Mouse (Mus musculus): ENCODE data around the gene Prkce. TPM values are rescaled to one million over a fixed set of nuclear protein-coding genes. Genes with fewer than 3 reads are reported as not detected.

The Prkce gene
- polyA plus RNA-seq, 1 experiment from 2014 or later, result 48.0 TPM

DNA sequence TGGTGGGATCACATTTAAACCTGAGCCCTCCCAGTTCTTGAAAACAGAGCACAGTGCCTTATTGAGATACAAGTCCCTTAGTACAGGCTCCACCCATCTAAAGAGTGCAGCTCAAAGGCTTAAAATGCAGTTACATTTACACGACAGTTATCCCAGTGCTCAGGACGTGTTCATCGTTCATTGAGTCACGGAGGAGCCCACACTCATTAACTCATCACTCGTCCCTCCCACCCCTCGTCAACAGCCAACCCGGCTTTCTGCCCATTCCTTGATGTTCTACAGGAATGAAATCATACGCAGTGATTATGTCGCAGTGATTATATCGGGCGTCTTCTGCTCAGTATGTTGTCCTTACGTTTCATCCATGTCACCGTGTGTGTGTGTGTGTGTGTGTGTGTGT is 102.9 kb downstream of the Prkce start:
- Histone ChIP-seq H3K4me1 (peaks cover 34% of the 10 kb centered on the region), H3K27ac (replicated peaks) (no peak overlapping the region), H3K27me3 (replicated peaks) (no peaks in the 10 kb centered on the region), H3K4me2 (no peak overlapping the region), H3K9ac (replicated peaks) (no peak overlapping the region), H3K36me3 (no peaks in the 10 kb centered on the region), H3K9me3 (replicated peaks) (no peaks in the 10 kb centered on the region), H3K4me3 (replicated peaks) (no peak overlapping the region)
- WGBS, result 79% methylated on average over 13 of the region's 13 CpGs
- ATAC-seq (ENCODE audit: low FRiP score), result no peak

DNA sequence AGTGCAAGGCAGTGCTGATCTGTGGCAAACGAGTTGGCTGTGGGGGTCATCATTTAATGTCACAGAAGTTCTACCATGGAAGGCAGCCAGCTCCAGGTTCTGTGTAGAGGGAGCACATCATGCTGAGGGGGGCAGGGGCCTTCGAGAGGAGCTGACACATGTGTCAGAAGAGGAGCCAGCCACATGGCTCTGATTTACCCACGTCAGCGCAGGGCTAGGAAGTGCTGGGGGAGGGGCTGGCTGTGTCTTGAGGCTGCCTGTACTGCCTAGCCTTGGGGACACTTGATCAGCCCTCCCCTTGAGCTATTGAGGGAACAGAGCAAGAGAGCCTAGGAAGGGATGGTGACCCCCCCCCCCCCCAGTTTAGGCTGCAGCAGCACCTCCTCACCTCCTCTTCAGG is 103.7 kb downstream of the Prkce start:
- Histone ChIP-seq H3K4me2 (no peak overlapping the region), H3K36me3 (no peaks in the 10 kb centered on the region), H3K27me3 (replicated peaks) (no peaks in the 10 kb centered on the region), H3K4me3 (replicated peaks) (no peak overlapping the region), H3K4me1 (peaks cover 28% of the 10 kb centered on the region), H3K27ac (replicated peaks) (no peak overlapping the region), H3K9ac (replicated peaks) (no peak overlapping the region), H3K9me3 (replicated peaks) (no peaks in the 10 kb centered on the region)
- ATAC-seq (ENCODE audit: low FRiP score), result peak; percentile 42; the same call in 1 of the 2 replicates
- 22% methylated on average over 4 of the region's 4 CpGs for WGBS

DNA sequence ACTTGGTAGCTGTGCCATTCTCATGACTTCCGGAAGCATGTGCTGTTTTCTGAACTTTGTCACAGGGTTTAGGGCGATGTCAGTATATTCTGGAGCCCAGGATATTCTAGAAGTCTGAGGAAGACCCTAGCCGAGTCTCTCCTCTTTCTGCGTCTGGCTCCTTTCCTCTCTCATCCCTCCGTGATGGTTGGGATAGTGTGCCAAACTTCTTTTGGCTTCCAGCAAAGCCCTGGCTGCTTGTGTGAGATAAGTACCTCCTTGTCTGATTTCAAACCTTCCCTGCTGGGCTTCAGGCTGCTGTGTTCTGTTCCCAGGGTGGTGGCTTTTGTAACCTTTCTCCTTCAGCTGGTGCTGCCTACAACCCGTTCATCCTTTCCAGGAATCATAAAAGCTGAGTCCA is 105.4 kb downstream of the Prkce start:
- Histone ChIP-seq H3K4me3 (replicated peaks) (no peak overlapping the region), H3K4me1 (peaks cover 24% of the 10 kb centered on the region), H3K36me3 (no peaks in the 10 kb centered on the region), H3K4me2 (no peak overlapping the region), H3K27ac (replicated peaks) (no peak overlapping the region), H3K27me3 (replicated peaks) (no peaks in the 10 kb centered on the region), H3K9ac (replicated peaks) (no peak overlapping the region), H3K9me3 (replicated peaks) (no peaks in the 10 kb centered on the region)
- 70% methylated on average over 6 of the region's 6 CpGs for WGBS
- ATAC-seq (ENCODE audit: low FRiP score), result no peak

DNA sequence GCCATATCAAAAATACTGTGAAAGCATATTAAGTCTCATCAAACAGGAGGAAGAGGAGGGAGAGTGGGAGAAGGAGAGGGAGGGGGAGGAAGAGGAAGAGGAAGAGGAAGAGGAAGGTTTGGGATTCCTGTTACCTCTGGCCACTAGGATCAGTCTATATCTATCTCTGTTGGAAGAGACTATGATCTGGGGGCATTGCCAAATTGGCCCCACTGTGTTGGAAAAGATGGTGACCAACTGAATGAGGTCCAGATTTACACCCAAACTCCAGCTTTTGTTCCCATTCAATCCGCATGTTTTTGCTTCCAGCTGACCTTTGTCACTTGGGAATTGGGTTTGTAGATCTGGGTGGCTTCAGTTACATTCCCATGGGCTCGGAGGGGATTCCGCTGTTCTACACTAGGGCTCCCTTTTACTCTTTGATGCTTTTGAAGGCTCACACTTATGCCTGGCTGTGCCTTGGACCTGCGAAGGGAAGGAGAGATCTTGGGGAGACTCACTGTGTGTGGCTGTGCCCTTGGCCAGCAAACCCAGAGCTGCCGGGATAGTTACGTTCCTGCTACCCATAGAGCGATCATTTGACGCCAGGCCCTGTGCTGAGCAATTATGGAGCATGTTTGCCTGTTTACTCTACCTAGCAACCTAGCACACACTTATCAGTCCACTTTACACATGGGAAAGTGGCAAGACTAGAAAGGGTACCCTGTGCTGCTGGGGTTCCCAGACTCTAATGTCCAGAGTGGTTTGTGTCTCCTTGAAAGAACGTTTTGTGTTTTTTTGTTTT is 106.2 kb downstream of the Prkce start:
- H3K9ac ChIP-seq (replicated peaks), result no peak overlapping the region
- no peaks in the 10 kb centered on the region for H3K36me3 ChIP-seq
- no peaks in the 10 kb centered on the region for H3K9me3 ChIP-seq (replicated peaks)
- H3K27ac ChIP-seq (replicated peaks), result no peak overlapping the region
- no peak overlapping the region for H3K4me2 ChIP-seq
- H3K4me3 ChIP-seq (replicated peaks), result no peak overlapping the region
- no peaks in the 10 kb centered on the region for H3K27me3 ChIP-seq (replicated peaks)
- ATAC-seq (ENCODE audit: low FRiP score), result no peak
- WGBS, result 81% methylated on average over 9 of the region's 9 CpGs
- H3K4me1 ChIP-seq, result peaks cover 29% of the 10 kb centered on the region

DNA sequence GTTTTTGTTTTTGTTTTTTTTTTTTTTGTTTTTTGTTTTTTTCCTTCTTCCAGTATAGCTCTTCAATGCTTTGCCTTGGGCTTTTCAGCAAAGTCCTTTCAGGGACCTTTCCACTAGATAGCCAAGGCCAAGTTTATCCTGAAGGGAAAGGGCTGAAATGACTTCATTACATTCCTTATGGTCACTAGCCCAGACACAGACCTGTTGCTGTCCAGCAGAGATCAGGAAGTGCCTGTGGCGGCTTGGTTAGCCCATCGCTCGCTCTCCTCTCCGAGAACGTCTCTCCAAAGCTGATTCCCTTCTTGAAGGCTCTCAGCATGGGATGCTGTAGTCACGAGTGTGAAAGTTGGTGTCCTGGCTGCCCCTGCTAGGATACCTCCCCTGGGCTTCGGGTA is 106.8 kb downstream of the Prkce start:
- H3K4me1 ChIP-seq, result peaks cover 34% of the 10 kb centered on the region
- WGBS, result 77% methylated on average over 7 of the region's 7 CpGs
- no peaks in the 10 kb centered on the region for H3K36me3 ChIP-seq
- no peak overlapping the region for H3K4me2 ChIP-seq
- H3K4me3 ChIP-seq (replicated peaks), result no peak overlapping the region
- H3K9ac ChIP-seq (replicated peaks), result no peak overlapping the region
- ATAC-seq (ENCODE audit: low FRiP score), result no peak
- no peaks in the 10 kb centered on the region for H3K27me3 ChIP-seq (replicated peaks)
- H3K9me3 ChIP-seq (replicated peaks), result no peaks in the 10 kb centered on the region
- H3K27ac ChIP-seq (replicated peaks), result no peak overlapping the region

DNA sequence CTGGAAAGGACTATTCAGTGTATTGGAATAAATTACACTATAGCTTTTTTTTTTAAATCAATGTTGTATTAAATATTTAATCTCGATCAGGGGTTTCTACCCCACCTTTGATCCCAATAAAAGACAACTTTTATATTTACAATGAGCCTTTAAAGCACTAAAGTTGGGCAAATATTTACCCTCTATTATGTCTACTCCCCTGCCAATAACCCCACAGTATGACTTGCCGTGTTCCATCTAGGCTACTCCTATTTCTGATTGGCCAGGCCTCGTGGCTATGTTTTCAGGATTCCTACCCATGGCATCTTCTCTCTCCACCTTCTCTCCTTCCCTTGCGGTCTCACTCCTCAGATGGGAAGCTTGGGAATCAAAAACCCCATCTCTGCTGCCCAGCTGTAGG is 108.8 kb downstream of the Prkce start:
- no peak for ATAC-seq (ENCODE audit: low FRiP score)

DNA sequence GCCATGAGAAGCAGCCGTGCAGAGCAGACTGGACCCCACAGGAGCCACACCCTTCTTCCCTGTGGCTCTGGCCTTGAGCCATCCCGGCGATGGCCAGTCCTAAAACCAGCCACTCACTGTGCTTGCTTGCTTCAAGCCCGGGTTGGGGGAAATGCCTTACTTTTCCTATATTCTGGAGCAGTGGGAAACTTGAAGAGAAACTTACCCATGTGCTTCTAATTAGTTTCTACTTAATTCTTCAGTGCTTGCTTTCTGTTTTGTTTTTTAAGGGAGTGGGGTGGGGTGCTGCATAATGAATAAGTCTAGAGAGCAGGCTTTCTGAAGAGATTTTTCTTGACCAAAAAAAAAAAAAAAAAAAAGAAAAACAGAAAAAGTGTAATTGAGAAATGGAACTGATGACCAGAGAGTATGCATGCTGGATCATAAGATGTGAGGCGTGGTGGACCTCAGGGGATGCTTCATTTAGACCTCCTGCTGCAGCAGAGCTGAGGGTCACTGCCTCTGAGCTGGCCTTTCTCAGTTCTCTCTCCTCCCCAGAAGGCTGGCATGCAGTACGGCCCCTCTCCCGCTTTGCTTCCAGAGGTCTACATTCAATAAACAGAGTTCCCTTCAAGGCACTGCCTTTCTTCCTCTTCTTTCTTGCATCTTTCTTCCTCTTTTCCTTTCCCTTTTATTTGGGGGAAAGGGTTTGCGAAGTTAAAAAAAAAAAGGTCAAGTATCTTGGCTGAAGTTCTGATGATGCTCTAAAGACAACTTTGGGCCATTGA is 109.6 kb downstream of the Prkce start:
- Histone ChIP-seq H3K9ac (replicated peaks) (no peak overlapping the region), H3K36me3 (no peaks in the 10 kb centered on the region), H3K4me2 (no peak overlapping the region), H3K9me3 (replicated peaks) (no peaks in the 10 kb centered on the region), H3K4me3 (replicated peaks) (no peak overlapping the region), H3K4me1 (peaks cover 40% of the 10 kb centered on the region), H3K27me3 (replicated peaks) (no peaks in the 10 kb centered on the region), H3K27ac (replicated peaks) (no peak overlapping the region)
- 79% methylated on average over 8 of the region's 8 CpGs for WGBS
- no peak for ATAC-seq (ENCODE audit: low FRiP score)

More for the DNA sequence above, 108.8 kb downstream of the Prkce start:
- H3K4me3 ChIP-seq (replicated peaks), result no peak overlapping the region
- no peaks in the 10 kb centered on the region for H3K9me3 ChIP-seq (replicated peaks)
- no peak overlapping the region for H3K4me2 ChIP-seq
- no peaks in the 10 kb centered on the region for H3K36me3 ChIP-seq
- H3K9ac ChIP-seq (replicated peaks), result no peak overlapping the region
- no peaks in the 10 kb centered on the region for H3K27me3 ChIP-seq (replicated peaks)
- no peak overlapping the region for H3K27ac ChIP-seq (replicated peaks)
- WGBS, result 91% methylated on average over 4 of the region's 4 CpGs
- peaks cover 46% of the 10 kb centered on the region for H3K4me1 ChIP-seq

DNA sequence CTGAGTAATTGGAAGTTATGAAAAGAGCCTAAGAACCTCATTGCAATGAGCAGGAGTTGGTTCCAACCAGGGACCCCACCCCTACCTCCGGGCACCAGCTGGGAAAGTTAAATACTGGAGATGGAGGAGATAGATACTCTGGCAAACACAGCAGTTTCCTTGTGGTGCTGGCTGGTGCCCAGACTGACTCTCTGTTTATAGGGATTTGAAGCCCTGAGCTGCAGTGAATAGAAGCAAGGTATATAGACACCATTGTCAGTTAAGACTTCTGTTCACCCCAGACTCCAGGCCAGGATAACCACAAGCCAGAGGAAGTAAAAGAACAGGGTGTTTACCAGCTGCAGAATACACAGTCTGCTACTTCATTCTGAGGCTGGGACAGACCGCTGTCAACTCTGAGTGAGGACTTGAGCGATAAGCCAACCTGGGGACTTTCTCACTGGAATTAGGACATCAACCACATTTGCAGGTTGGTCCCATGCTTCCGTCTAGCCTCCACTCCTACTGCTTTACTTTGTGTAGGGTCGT is 110.5 kb downstream of the Prkce start:
- Histone ChIP-seq H3K36me3 (no peaks in the 10 kb centered on the region), H3K4me1 (peaks cover 40% of the 10 kb centered on the region)
- WGBS, result 77% methylated on average over 5 of the region's 5 CpGs

DNA sequence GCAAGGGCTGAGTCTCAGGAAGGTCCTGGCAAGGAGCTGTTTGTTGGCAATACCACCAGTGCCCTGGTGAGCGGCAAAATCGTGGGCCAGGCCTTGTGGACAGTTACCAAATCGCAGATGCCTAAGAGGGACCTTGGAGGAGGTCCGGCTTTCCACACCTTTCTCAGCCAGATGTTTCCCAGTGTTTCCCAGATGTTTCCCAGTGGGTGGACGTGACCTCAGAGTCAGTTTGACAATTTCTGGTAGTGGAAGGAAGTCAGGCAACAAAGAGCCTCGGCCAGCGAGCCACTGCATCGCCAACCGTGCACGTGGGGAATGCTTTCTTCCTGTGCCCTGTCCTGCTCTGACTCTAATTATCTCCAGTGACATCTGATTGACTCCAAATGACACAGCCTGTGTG is 112.2 kb downstream of the Prkce start:
- peaks cover 40% of the 10 kb centered on the region for H3K4me1 ChIP-seq
- no peaks in the 10 kb centered on the region for H3K9me3 ChIP-seq (replicated peaks)
- no peak overlapping the region for H3K4me3 ChIP-seq (replicated peaks)
- no peaks in the 10 kb centered on the region for H3K27me3 ChIP-seq (replicated peaks)
- H3K36me3 ChIP-seq, result no peaks in the 10 kb centered on the region
- no peak overlapping the region for H3K9ac ChIP-seq (replicated peaks)
- WGBS, result 63% methylated on average over 10 of the region's 10 CpGs
- no peak overlapping the region for H3K4me2 ChIP-seq
- H3K27ac ChIP-seq (replicated peaks), result no peak overlapping the region
- no peak for ATAC-seq (ENCODE audit: low FRiP score)

More for the DNA sequence above, 110.5 kb downstream of the Prkce start:
- Histone ChIP-seq H3K27ac (replicated peaks) (no peak overlapping the region), H3K4me3 (replicated peaks) (no peak overlapping the region), H3K4me2 (no peak overlapping the region), H3K27me3 (replicated peaks) (no peaks in the 10 kb centered on the region), H3K9me3 (replicated peaks) (no peaks in the 10 kb centered on the region), H3K9ac (replicated peaks) (no peak overlapping the region)
- no peak for ATAC-seq (ENCODE audit: low FRiP score)

DNA sequence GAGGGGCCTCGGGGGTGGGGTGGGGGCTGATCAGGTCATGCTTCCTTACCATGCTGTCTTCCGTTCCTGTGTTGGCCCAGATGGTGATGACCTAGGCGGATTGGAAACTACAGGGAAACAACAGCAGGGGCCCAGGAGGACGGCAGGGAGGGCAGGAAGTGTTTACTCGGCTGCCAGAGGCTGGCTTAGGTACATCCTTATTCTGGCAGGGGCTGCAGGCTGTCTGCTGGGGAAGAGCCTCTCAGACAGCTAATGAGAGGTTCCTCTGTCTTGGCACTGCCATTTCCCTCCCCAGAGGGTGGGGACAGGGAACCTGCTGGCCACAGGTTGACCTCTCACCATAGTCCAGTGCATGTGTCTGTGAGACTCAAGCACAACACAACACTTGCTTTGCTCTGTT is 116.2 kb downstream of the Prkce start:
- Histone ChIP-seq H3K27ac (replicated peaks) (no peak overlapping the region), H3K9me3 (replicated peaks) (no peaks in the 10 kb centered on the region), H3K4me1 (peaks cover 45% of the 10 kb centered on the region), H3K4me3 (replicated peaks) (no peak overlapping the region), H3K36me3 (no peaks in the 10 kb centered on the region), H3K9ac (replicated peaks) (no peak overlapping the region), H3K4me2 (no peak overlapping the region), H3K27me3 (replicated peaks) (no peaks in the 10 kb centered on the region)
- WGBS, result 29% methylated on average over 5 of the region's 5 CpGs
- no peak for ATAC-seq (ENCODE audit: low FRiP score)

DNA sequence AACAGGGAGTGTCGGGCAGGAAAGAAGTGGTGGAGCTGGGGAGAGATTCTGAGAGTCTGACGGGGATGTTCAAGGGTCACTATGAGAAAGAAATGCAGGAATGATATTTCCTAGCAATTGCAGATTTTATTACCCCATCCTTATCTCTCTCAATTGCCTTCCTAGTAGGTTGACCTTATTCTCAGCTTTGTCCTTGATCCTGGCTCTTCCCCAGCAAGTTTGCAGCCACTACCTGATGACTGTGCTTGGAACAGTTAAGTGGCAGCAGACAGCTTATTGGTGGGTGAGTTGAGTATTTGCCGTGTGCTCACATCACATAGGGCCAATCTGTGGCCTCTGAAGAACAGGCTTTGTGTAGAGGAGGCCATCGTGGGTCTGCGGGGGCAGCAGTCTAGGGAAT is 117.5 kb downstream of the Prkce start:
- ATAC-seq (ENCODE audit: low FRiP score), result no peak

More for the DNA sequence above, 117.5 kb downstream of the Prkce start:
- Histone ChIP-seq H3K4me3 (replicated peaks) (no peak overlapping the region), H3K27ac (replicated peaks) (no peak overlapping the region), H3K36me3 (no peaks in the 10 kb centered on the region), H3K4me2 (no peak overlapping the region), H3K27me3 (replicated peaks) (no peaks in the 10 kb centered on the region), H3K9ac (replicated peaks) (no peak overlapping the region), H3K4me1 (peaks cover 35% of the 10 kb centered on the region), H3K9me3 (replicated peaks) (no peaks in the 10 kb centered on the region)
- whole genome bisulfite sequencing, result 88% methylated on average over 5 of the region's 5 CpGs
